Mouse (Mus musculus) kidney, embryonic 15.5 days (tissue): ENCODE results near the gene Cd2bp2. TPM values are rescaled to one million over a fixed set of nuclear protein-coding genes. Genes with fewer than 3 reads are reported as not detected.

ENCODE experiments used
- ATAC-seq: fragments of 200-750 bp; cut with Nextera tagmentation; replicated peaks from 2 replicates; pipeline ENCODE4 v1.8.0; 2017; ENCODE audit warnings: moderate TSS enrichment; ENCODE audit not compliant: low FRiP score
- H3K27ac ChIP-seq: fragments of 300-500 bp; sonication (generic); 2 replicates; pipeline ENCODE4 v1.5.1; 2015; ENCODE audit warnings: mild to moderate bottlenecking, inconsistent platforms
- H3K27me3 ChIP-seq: fragments of 300-500 bp; sonication (generic); 2 replicates; pipeline ENCODE4 v1.6.1; 2015; ENCODE audit warnings: inconsistent platforms
- H3K36me3 ChIP-seq: fragments of 300-500 bp; sonication (generic); 2 replicates; pipeline ENCODE4 v1.6.1; 2015; ENCODE audit warnings: inconsistent platforms
- H3K4me1 ChIP-seq: fragments of 300-500 bp; sonication (generic); 2 replicates; pipeline ENCODE4 v1.6.1; 2015; ENCODE audit warnings: inconsistent platforms
- H3K4me2 ChIP-seq: fragments of 300-500 bp; sonication (generic); 2 replicates; pipeline ENCODE4 v1.6.1; 2015; ENCODE audit warnings: moderate library complexity, mild to moderate bottlenecking, inconsistent platforms
- H3K4me3 ChIP-seq: fragments of 300-500 bp; sonication (generic); replicated peaks from 2 replicates; pipeline ENCODE4 v1.5.1; 2015; ENCODE audit warnings: mild to moderate bottlenecking, inconsistent platforms
- H3K9ac ChIP-seq: fragments of 300-500 bp; sonication (generic); 2 replicates; pipeline ENCODE4 v1.6.1; 2015; ENCODE audit warnings: mild to moderate bottlenecking, inconsistent platforms
- H3K9me3 ChIP-seq: fragments of 300-500 bp; sonication (generic); replicated peaks from 2 replicates; pipeline ENCODE4 v1.6.1; 2016; ENCODE audit warnings: inconsistent platforms
- WGBS: fragments of 180-500 bp; shearing (Covaris S2); methylation state at CpG from one replicate; pipeline ENCODE4 v1.1.7; 2015; ENCODE audit warnings: mixed read lengths; 5-methylcytosine and 5-hydroxymethylcytosine counted together
- polyA plus RNA-seq: library from polyadenylated mRNA; unstranded; fragments of >200 nt; fragmentation: Nextera tagmentation; extraction: Ambion mirVana; gene quantifications from 2 replicates; pipeline ENCODE4 v1.2.1, GENCODE M21; 2015

The Cd2bp2 gene
- polyA plus RNA-seq, 1 experiment from 2014 or later = 66.6 TPM

GRCm38 (mm10) chr7:127147901-127148300, 47.9 kb downstream of the Cd2bp2 start:
- no peaks in the 10 kb centered on the region for H3K27me3 ChIP-seq
- H3K27ac ChIP-seq = no peak overlapping the region
- ATAC-seq = no peak
- H3K36me3 ChIP-seq = no peaks in the 10 kb centered on the region
- WGBS = 74% methylated on average over 3 of the region's 3 CpGs
- H3K4me2 ChIP-seq = no peak overlapping the region
- no peak overlapping the region for H3K4me3 ChIP-seq
- no peaks in the 10 kb centered on the region for H3K9me3 ChIP-seq
- H3K4me1 ChIP-seq = peaks cover 3% of the 10 kb centered on the region; the same call in 1 of the 2 replicates
- H3K9ac ChIP-seq = no peak overlapping the region

GRCm38 (mm10) chr7:127146267-127146603, 49.6 kb downstream of the Cd2bp2 start:
- Histone ChIP-seq H3K4me1 (peaks cover 3% of the 10 kb centered on the region; the same call in 1 of the 2 replicates), H3K27me3 (no peaks in the 10 kb centered on the region)
- 64% methylated on average over 2 of the region's 2 CpGs for WGBS

GRCm38 (mm10) chr7:127145387-127146266, 50.2 kb downstream of the Cd2bp2 start:
- Histone ChIP-seq H3K9ac (no peak overlapping the region), H3K27ac (no peak overlapping the region), H3K9me3 (no peaks in the 10 kb centered on the region), H3K36me3 (no peaks in the 10 kb centered on the region), H3K27me3 (no peaks in the 10 kb centered on the region), H3K4me1 (peaks cover 3% of the 10 kb centered on the region; the same call in 1 of the 2 replicates), H3K4me3 (no peak overlapping the region), H3K4me2 (no peak overlapping the region)
- no peak for ATAC-seq
- 49% methylated on average over 9 of the region's 9 CpGs for WGBS

More at GRCm38 (mm10) chr7:127146267-127146603, 49.6 kb downstream of the Cd2bp2 start:
- Histone ChIP-seq H3K9me3 (no peaks in the 10 kb centered on the region), H3K27ac (no peak overlapping the region), H3K4me2 (no peak overlapping the region), H3K36me3 (no peaks in the 10 kb centered on the region), H3K9ac (no peak overlapping the region), H3K4me3 (no peak overlapping the region)
- no peak for ATAC-seq

DNA sequence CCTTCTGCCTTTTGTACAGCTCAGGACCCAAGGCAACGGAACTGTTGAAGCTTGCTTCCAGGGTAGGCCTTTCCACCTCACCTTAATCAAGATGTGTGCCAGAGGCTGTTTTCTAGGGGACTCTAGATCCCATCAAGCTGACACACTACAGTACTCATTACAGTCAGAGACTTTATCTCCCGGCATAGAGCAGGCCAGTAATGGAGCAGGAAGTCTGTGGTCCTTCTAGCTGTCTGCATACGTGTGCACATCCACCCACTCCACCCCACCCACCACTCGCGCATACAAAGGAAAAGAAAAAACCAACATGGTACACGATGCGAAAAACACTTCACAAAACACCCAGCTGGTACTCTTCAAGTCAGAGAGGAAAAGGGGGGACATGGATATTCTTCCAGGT, 51.4 kb downstream of the Cd2bp2 start:
- no peaks in the 10 kb centered on the region for H3K36me3 ChIP-seq
- no peaks in the 10 kb centered on the region for H3K27me3 ChIP-seq
- H3K4me1 ChIP-seq = peaks cover 3% of the 10 kb centered on the region; the same call in 1 of the 2 replicates
- WGBS = 89% methylated on average over 7 of the region's 7 CpGs
- H3K4me3 ChIP-seq = no peak overlapping the region
- no peak overlapping the region for H3K9ac ChIP-seq
- no peak overlapping the region for H3K4me2 ChIP-seq
- H3K9me3 ChIP-seq = no peaks in the 10 kb centered on the region
- no peak overlapping the region for H3K27ac ChIP-seq
- ATAC-seq = no peak

- H3K27me3 ChIP-seq = no peaks in the 10 kb centered on the region
- no peak overlapping the region for H3K27ac ChIP-seq
- no peak for ATAC-seq
- H3K9me3 ChIP-seq = no peaks in the 10 kb centered on the region
- no peak overlapping the region for H3K4me3 ChIP-seq
- H3K9ac ChIP-seq = no peak overlapping the region
- H3K36me3 ChIP-seq = no peaks in the 10 kb centered on the region
- no peak overlapping the region for H3K4me2 ChIP-seq
- peaks cover 7% of the 10 kb centered on the region; the same call in 1 of the 2 replicates for H3K4me1 ChIP-seq
- WGBS = 84% methylated on average over 4 of the region's 4 CpGs
These were observed 53.2 kb downstream of the Cd2bp2 start for GRCm38 (mm10) chr7:127142666-127143065.

GRCm38 (mm10) chr7:127142214-127142613, 53.6 kb downstream of the Cd2bp2 start:
- peaks cover 9% of the 10 kb centered on the region; the same call in 1 of the 2 replicates for H3K4me1 ChIP-seq
- no peak for ATAC-seq

More at GRCm38 (mm10) chr7:127142214-127142613, 53.6 kb downstream of the Cd2bp2 start:
- Histone ChIP-seq H3K4me3 (no peak overlapping the region), H3K27me3 (no peaks in the 10 kb centered on the region), H3K9me3 (no peaks in the 10 kb centered on the region), H3K27ac (no peak overlapping the region), H3K4me2 (no peak overlapping the region), H3K9ac (no peak overlapping the region), H3K36me3 (no peaks in the 10 kb centered on the region)
- 52% methylated on average over 2 of the region's 2 CpGs for WGBS

Other genes starting within 250 kb of the Cd2bp2 start
- 0.21 TPM in 1 of 2 replicates, not detected in the other for gene Asphd1, start 246.5 kb downstream of the Cd2bp2 start, polyA plus RNA-seq
- gene Sez6l2, start 245.5 kb downstream of the Cd2bp2 start, polyA plus RNA-seq = 1.3 and 2.5 TPM in 2 replicates
- 106 and 115 TPM in 2 replicates for gene Cdipt, start 220.1 kb downstream of the Cd2bp2 start, polyA plus RNA-seq
- gene Cdiptos, start 220.0 kb downstream of the Cd2bp2 start, polyA plus RNA-seq = 1.4 and 1.5 TPM in 2 replicates
- gene Mvp, start 181.4 kb downstream of the Cd2bp2 start, polyA plus RNA-seq = 15.3 and 16.8 TPM in 2 replicates
- gene Pagr1b, start 179.6 kb downstream of the Cd2bp2 start, polyA plus RNA-seq = 0.45 TPM in 1 of 2 replicates, not detected in the other
- 44.8 and 59.5 TPM in 2 replicates for gene Pagr1a, start 178.7 kb downstream of the Cd2bp2 start, polyA plus RNA-seq
- 52.6 and 61.2 TPM in 2 replicates for gene Gm42742, start 175.0 kb downstream of the Cd2bp2 start, polyA plus RNA-seq
- gene Prrt2, start 174.8 kb downstream of the Cd2bp2 start, polyA plus RNA-seq = 5.4 and 7.2 TPM in 2 replicates
- 64.4 and 65.8 TPM in 2 replicates for gene Maz, start 169.0 kb downstream of the Cd2bp2 start, polyA plus RNA-seq
- gene Kif22, start 153.6 kb downstream of the Cd2bp2 start, polyA plus RNA-seq = 136 and 141 TPM in 2 replicates
- gene Zg16, start 108.7 kb downstream of the Cd2bp2 start, polyA plus RNA-seq = not detected in 2 replicates
- gene AI467606, start 104.7 kb downstream of the Cd2bp2 start, polyA plus RNA-seq = 3.3 and 3.8 TPM in 2 replicates
- gene Qprt, start 73.8 kb downstream of the Cd2bp2 start, polyA plus RNA-seq = 16.7 and 19.0 TPM in 2 replicates
- 0.32 and 0.37 TPM in 2 replicates for gene Spn, start 58.2 kb downstream of the Cd2bp2 start, polyA plus RNA-seq
- 23.4 and 26.7 TPM in 2 replicates for gene Tbc1d10b, start 12.4 kb upstream of the Cd2bp2 start, polyA plus RNA-seq
- 51.1 and 90.2 TPM in 2 replicates for gene Mylpf, start 12.8 kb upstream of the Cd2bp2 start, polyA plus RNA-seq
- gene Zfp553, start 37.0 kb upstream of the Cd2bp2 start, polyA plus RNA-seq = 41.7 and 46.1 TPM in 2 replicates
- gene Sept1, start 37.1 kb upstream of the Cd2bp2 start, polyA plus RNA-seq = 21.3 and 21.7 TPM in 2 replicates
- gene Zfp771, start 48.2 kb upstream of the Cd2bp2 start, polyA plus RNA-seq = 59.3 and 62.3 TPM in 2 replicates
- 224 and 226 TPM in 2 replicates for gene Dctpp1, start 64.7 kb upstream of the Cd2bp2 start, polyA plus RNA-seq
- 112 and 113 TPM in 2 replicates for gene Sephs2, start 78.0 kb upstream of the Cd2bp2 start, polyA plus RNA-seq
- gene Itgal, start 100.2 kb upstream of the Cd2bp2 start, polyA plus RNA-seq = 0.82 and 1.2 TPM in 2 replicates
- gene Zfp768, start 149.5 kb upstream of the Cd2bp2 start, polyA plus RNA-seq = 21.5 and 25.1 TPM in 2 replicates
- 8.3 and 10.7 TPM in 2 replicates for gene Zfp747, start 180.0 kb upstream of the Cd2bp2 start, polyA plus RNA-seq
- gene 9130019O22Rik, start 191.1 kb upstream of the Cd2bp2 start, polyA plus RNA-seq = 5.7 and 6.3 TPM in 2 replicates
- 7.1 and 8.0 TPM in 2 replicates for gene E430018J23Rik, start 197.6 kb upstream of the Cd2bp2 start, polyA plus RNA-seq
- 7.6 and 8.0 TPM in 2 replicates for gene Zfp764, start 210.8 kb upstream of the Cd2bp2 start, polyA plus RNA-seq
- gene Zfp688, start 226.0 kb upstream of the Cd2bp2 start, polyA plus RNA-seq = 24.5 and 27.1 TPM in 2 replicates